Mouse (Mus musculus) heart, embryonic 14.5 days (tissue): ENCODE measurements at regions not wholly inside any gene's neighbourhood (a gene's known extent, or its start where the extent isn't known, plus 50 kb on each side); places are given as distances from the start of the nearest gene placed in this dataset. TPM values are rescaled to one million over a fixed set of nuclear protein-coding genes. Genes with fewer than 3 reads are reported as not detected.

Experiments used
- ATAC-seq: fragments of 200-750 bp; cut with Nextera tagmentation; 2 replicates; pipeline ENCODE4 v1.8.0; 2017; ENCODE audit warnings: low read depth, moderate TSS enrichment; ENCODE audit not compliant: insufficient number of reproducible peaks, insufficient read depth, low FRiP score
- H3K27ac ChIP-seq, 2 experiments: fragments of 200-500 bp in 1 of 2; fragments of 300-500 bp in 1 of 2; sonication (generic) in 1 of 2; replicated peaks in 1 of 2; 2 replicates each; pipeline ENCODE4 v1.5.1; 2012 to 2014; ENCODE audit warnings: low read depth in 2 of 2, low read length in 2 of 2, control low read depth in 1 of 2, mild to moderate bottlenecking in 1 of 2, mixed read lengths in 1 of 2; ENCODE audit not compliant: control insufficient read depth in 1 of 2, insufficient read depth in 1 of 2
- H3K27me3 ChIP-seq: fragments of 300-500 bp; sonication (generic); 2 replicates; pipeline ENCODE4 v1.6.1; 2014; ENCODE audit warnings: mild to moderate bottlenecking, low read length, control low read depth; ENCODE audit not compliant: control insufficient read depth, insufficient read depth
- H3K36me3 ChIP-seq: fragments of 300-500 bp; sonication (generic); 2 replicates; pipeline ENCODE4 v1.6.1; 2014; ENCODE audit warnings: mild to moderate bottlenecking, control low read depth, low read length, mixed read lengths; ENCODE audit not compliant: control insufficient read depth, insufficient read depth
- H3K4me1 ChIP-seq, 2 experiments: fragments of 200-500 bp in 1 of 2; fragments of 300-500 bp in 1 of 2; sonication (generic) in 1 of 2; 2 replicates each; pipeline ENCODE4 v1.6.1; 2012 to 2014; ENCODE audit warnings: low read length in 2 of 2, control low read depth in 1 of 2, mixed read lengths in 1 of 2; ENCODE audit not compliant: control insufficient read depth in 2 of 2, insufficient read depth in 2 of 2
- H3K4me2 ChIP-seq: fragments of 300-500 bp; sonication (generic); 2 replicates; pipeline ENCODE4 v1.6.1; 2014; ENCODE audit warnings: mild to moderate bottlenecking, low read length
- H3K4me3 ChIP-seq, 2 experiments: fragments of 200-500 bp in 1 of 2; fragments of 300-500 bp in 1 of 2; sonication (generic) in 1 of 2; 2 replicates each; pipeline ENCODE4 v1.5.1; 2012 to 2014; ENCODE audit warnings: low read length in 2 of 2, mild to moderate bottlenecking in 2 of 2, control low read depth in 1 of 2, low read depth in 1 of 2, moderate library complexity in 1 of 2; ENCODE audit not compliant: control insufficient read depth in 1 of 2, insufficient read depth in 1 of 2
- H3K9ac ChIP-seq: fragments of 300-500 bp; sonication (generic); 2 replicates; pipeline ENCODE4 v1.6.1; 2014; ENCODE audit warnings: mild to moderate bottlenecking, low read length
- H3K9me3 ChIP-seq: fragments of 300-500 bp; sonication (generic); 2 replicates; pipeline ENCODE4 v1.6.1; 2016; ENCODE audit warnings: low read length, control low read depth; ENCODE audit not compliant: control insufficient read depth
- WGBS: fragments of 180-500 bp; shearing (Covaris S2); extraction: QIAGEN DNeasy Blood & Tissue Kit; methylation state at CpG from one replicate; pipeline ENCODE4 v1.1.7; 2014; 5-methylcytosine and 5-hydroxymethylcytosine counted together
- microRNA-seq: library from miRNA; unstranded; fragments of <30 nt; microRNA quantifications from one replicate; pipeline ENCODE4, GENCODE M21; 2016

- ATAC-seq = no peak
- Histone ChIP-seq H3K4me2 (no peak overlapping the region), H3K4me1 (peaks cover 3 to 4% of the 10 kb centered on the region in 2 experiments; a peak in 3 of 4 replicates), H3K9me3 (no peaks in the 10 kb centered on the region), H3K27ac (no peak overlapping the region), H3K27me3 (no peaks in the 10 kb centered on the region), H3K36me3 (no peaks in the 10 kb centered on the region), H3K9ac (no peak overlapping the region), H3K4me3 (no peak overlapping the region)
Measured at GRCm38 (mm10) chr16:55379189-55379588, 81.4 kb upstream of the Zpld1 start.

GRCm38 (mm10) chr16:55378701-55379100 lies 80.9 kb upstream of the Zpld1 start:
- H3K4me3 ChIP-seq = no peak overlapping the region
- no peak overlapping the region for H3K4me2 ChIP-seq
- H3K4me1 ChIP-seq = peaks cover 3 to 4% of the 10 kb centered on the region in 2 experiments; a peak in 3 of 4 replicates
- H3K27me3 ChIP-seq = no peaks in the 10 kb centered on the region
- WGBS = 51% methylated on average over 3 of the region's 3 CpGs
- no peak overlapping the region for H3K9ac ChIP-seq
- H3K9me3 ChIP-seq = no peaks in the 10 kb centered on the region
- H3K27ac ChIP-seq = no peak overlapping the region
- no peaks in the 10 kb centered on the region for H3K36me3 ChIP-seq
- ATAC-seq = no peak

- WGBS = 88% methylated on average over 3 of the region's 3 CpGs
- ATAC-seq = no peak
Measured at GRCm38 (mm10) chr16:55375922-55376321, 78.1 kb upstream of the Zpld1 start.

GRCm38 (mm10) chr16:55357686-55358085 lies 59.9 kb upstream of the Zpld1 start:
- no peak overlapping the region for H3K9ac ChIP-seq
- no peak overlapping the region for H3K4me2 ChIP-seq
- no peak for ATAC-seq
- 59% methylated on average over 4 of the region's 4 CpGs for whole genome bisulfite sequencing
- H3K36me3 ChIP-seq = no peaks in the 10 kb centered on the region
- no peak overlapping the region for H3K27ac ChIP-seq
- H3K4me1 ChIP-seq = no peaks in the 10 kb centered on the region
- H3K9me3 ChIP-seq = no peaks in the 10 kb centered on the region
- H3K4me3 ChIP-seq = no peak overlapping the region
- H3K27me3 ChIP-seq = no peaks in the 10 kb centered on the region

More at GRCm38 (mm10) chr16:55375922-55376321, 78.1 kb upstream of the Zpld1 start:
- no peaks in the 10 kb centered on the region for H3K36me3 ChIP-seq
- no peak overlapping the region for H3K4me2 ChIP-seq
- H3K9me3 ChIP-seq = no peaks in the 10 kb centered on the region
- peaks cover 3 to 4% of the 10 kb centered on the region in 2 experiments; a peak in 3 of 4 replicates for H3K4me1 ChIP-seq
- no peak overlapping the region for H3K9ac ChIP-seq
- H3K27ac ChIP-seq = no peak overlapping the region
- no peaks in the 10 kb centered on the region for H3K27me3 ChIP-seq
- H3K4me3 ChIP-seq = no peak overlapping the region

GRCm38 (mm10) chr16:55356097-55356496 lies 58.3 kb upstream of the Zpld1 start:
- ATAC-seq = no peak

More at GRCm38 (mm10) chr16:55356097-55356496, 58.3 kb upstream of the Zpld1 start:
- H3K9ac ChIP-seq = no peak overlapping the region
- H3K27me3 ChIP-seq = no peaks in the 10 kb centered on the region
- no peak overlapping the region for H3K27ac ChIP-seq
- H3K4me2 ChIP-seq = no peak overlapping the region
- no peaks in the 10 kb centered on the region for H3K36me3 ChIP-seq
- 0 out of 2 replicates have a peak, but pooled peaks cover 2% of the 10 kb centered on the region for H3K9me3 ChIP-seq
- no peaks in the 10 kb centered on the region for H3K4me1 ChIP-seq
- WGBS = 77% methylated on average over 3 of the region's 3 CpGs
- H3K4me3 ChIP-seq = no peak overlapping the region

Small RNA genes in the stretch of these regions (microRNA-seq; reads per million reads assigned to microRNA genes)
- not detected for gene Mir5118
